Mouse (Mus musculus): Measurements from ENCODE around the gene Galnt6.
A peak's percentile ranks its signal among the peaks of the same experiment; 100 is the strongest.

Gene Galnt6

DNA sequence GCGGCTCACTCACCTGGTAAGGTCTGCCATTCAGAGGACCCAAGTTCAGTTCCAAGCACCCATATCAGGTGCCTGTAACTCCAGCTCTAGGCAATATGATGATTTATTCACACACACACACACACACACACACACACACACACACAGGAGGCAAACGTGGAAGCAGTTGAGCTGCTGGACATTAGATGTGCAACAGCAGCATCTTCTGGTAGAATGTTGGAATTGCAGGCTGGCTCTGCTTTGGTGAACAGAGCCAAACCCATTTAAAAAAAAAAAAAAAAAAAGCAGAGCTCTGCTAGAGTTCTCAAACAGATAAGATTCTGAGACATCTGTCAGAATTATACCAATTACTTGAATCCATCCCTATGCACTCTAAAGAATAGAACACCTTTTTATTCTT is 46.1 kb downstream of the Galnt6 start:
- peak; percentile 87 for DNase-seq (ENCODE audit: low spot score)

DNA sequence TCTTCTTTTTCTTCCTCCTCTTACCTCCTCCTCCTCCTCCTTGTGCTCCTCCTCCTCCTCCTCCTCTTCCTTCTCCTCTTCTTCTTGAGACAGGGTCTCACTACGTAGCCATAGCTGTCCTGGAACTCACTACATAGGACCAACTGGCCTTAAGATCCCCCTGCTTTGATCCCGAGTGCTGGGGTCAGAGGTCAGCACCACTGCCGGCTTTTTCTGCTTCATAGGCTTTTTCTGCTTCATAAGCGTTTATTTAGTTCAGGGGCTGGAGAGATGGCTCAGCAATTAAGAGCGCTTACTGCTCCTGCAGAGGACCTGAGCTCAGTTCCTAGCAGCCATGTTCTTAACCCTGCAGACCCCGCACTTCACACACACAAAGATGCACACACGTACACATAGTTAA is 47.4 kb downstream of the Galnt6 start:
- DNase-seq (ENCODE audit: low spot score) = no peak

DNA sequence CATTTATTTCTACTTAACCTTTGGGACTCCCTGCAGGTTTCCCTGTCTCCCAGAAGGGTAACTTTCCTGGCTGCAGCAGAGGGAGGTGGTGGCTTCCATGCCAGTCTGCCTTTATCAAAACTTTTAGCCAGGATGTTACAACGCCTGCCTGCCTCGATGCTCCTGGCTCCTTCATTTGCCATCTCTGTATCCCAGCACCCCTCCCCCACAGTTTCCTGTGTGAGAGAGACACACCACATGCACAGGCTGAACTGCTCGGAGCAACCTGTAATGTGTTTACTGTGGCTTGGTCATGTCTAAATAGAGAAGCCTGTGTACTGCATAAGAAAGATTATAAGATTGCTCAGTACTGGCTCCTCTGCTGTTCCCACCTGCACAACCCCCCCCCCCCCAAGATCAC is 48.8 kb downstream of the Galnt6 start:
- no peak for DNase-seq (ENCODE audit: low spot score)

DNA sequence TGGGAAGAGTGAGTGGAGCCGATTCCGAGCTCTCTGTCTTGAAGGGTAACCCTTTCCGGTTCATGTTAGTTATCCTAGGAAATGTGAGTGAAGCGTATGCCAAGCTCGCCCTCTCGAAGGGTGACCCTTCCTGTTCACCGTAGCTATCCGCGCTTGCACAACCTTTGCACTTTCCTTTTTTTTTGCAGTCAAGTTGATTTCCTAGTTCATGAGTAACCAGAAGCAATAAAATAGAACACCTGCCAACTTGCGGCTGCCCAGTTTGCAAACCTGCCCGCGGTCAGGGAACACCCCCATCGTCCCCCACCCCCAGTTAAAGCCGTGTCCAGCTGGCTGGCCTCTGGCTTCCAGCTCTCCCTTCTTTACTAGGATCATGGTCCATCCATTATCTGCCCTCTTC is 50.2 kb downstream of the Galnt6 start:
- no peak for DNase-seq (ENCODE audit: low spot score)

GRCm38 (mm10) chr15:100678581-100678980 is 50.6 kb downstream of the Galnt6 start:
- DNase-seq (ENCODE audit: low spot score) = no peak

GRCm38 (mm10) chr15:100677675-100678074 is 51.5 kb downstream of the Galnt6 start:
- DNase-seq (ENCODE audit: low spot score) = no peak

DNA sequence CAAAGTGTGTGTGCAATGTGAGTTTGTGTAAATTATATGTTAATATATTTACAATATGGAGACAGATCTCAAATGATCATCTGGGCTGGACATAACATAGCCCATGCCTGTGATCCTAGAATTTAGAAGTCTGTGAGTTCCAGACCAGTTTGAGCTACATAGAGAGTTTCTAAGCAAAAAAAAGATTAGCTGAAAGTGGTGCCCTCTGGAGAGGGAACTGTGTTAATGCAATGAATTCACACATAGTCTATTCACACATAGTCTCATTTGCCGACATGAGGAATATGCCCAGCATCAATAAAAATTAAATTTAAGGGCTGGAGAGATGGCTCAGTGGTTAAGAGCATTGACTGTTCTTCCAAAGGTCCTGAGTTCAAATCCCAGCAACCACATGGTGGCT is 52.7 kb downstream of the Galnt6 start:
- DNase-seq (ENCODE audit: low spot score) = no peak

- no peak for DNase-seq (ENCODE audit: low spot score)
Measured at GRCm38 (mm10) chr15:100675486-100675885, 53.7 kb downstream of the Galnt6 start.

- DNase-seq (ENCODE audit: low spot score) = no peak
Measured at GRCm38 (mm10) chr15:100674566-100674965, 54.6 kb downstream of the Galnt6 start.

- DNase-seq (ENCODE audit: low spot score) = peak; percentile 37
Measured at GRCm38 (mm10) chr15:100673585-100674391, 55.4 kb downstream of the Galnt6 start.

- DNase-seq (ENCODE audit: low spot score) = no peak
Measured at GRCm38 (mm10) chr15:100670833-100671232, 58.3 kb downstream of the Galnt6 start.

- no peak for DNase-seq (ENCODE audit: low spot score)
Measured at GRCm38 (mm10) chr15:100670004-100670403, 59.2 kb downstream of the Galnt6 start.

- peak; percentile 62 for DNase-seq (ENCODE audit: low spot score)
Measured at GRCm38 (mm10) chr15:100669337-100669736, 59.8 kb downstream of the Galnt6 start, which contains the start of gene Bin2. Gene Bin2 (minus strand): TSS chr15:100669553.

GRCm38 (mm10) chr15:100667871-100668545 is 61.2 kb downstream of the Galnt6 start:
- no peak for DNase-seq (ENCODE audit: low spot score)

DNA sequence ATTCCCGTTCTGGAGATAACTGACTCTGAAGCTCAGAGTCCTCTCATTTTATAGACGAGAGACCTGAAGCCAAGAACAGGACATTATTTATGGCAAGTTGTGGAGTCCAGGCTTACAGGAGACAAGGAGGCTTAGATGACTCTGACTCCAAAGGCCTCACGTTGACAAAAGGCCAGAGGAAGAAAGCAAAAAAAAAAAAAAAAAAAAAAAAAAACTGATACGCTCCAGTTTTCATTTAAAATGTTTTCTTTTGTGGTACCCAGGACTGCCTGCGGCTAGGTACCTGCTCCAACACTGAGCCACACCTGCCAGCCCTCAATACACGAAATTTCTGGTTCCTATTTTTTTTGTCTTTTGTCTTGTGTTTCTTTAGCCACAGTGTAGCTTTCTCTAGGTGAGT is 61.8 kb downstream of the Galnt6 start:
- no peak for DNase-seq (ENCODE audit: low spot score)

GRCm38 (mm10) chr15:100666851-100667250 is 62.3 kb downstream of the Galnt6 start:
- DNase-seq (ENCODE audit: low spot score) = no peak

- DNase-seq (ENCODE audit: low spot score) = no peak
Measured at GRCm38 (mm10) chr15:100666219-100666696, 62.9 kb downstream of the Galnt6 start.

- DNase-seq (ENCODE audit: low spot score) = no peak
Measured at GRCm38 (mm10) chr15:100665411-100666218, 63.6 kb downstream of the Galnt6 start.

DNA sequence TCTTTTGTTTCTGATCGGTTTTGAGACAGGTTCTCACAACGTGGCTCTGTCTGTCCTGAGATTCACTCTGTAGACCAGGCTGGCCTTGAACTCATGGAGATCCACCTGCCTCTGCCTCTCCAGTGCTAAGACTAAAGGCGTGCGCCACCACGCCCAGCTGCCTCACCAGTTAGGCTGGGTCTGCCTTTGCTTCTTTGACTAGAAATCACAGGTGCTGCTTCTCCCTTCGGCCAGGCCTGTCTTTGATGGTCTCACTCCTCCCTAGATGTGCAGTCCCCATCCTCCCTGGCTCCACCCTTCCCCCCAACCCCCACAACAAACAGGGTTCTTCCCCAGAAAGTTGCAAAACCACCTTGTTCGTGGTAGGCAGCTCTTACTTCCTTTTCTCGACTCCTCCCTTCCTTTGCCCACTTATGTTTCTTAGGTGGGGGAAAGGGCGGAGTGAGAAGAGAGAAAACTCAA is 64.3 kb downstream of the Galnt6 start:
- DNase-seq (ENCODE audit: low spot score) = no peak

- no peak for DNase-seq (ENCODE audit: low spot score)
Measured at GRCm38 (mm10) chr15:100660805-100661204, 68.4 kb downstream of the Galnt6 start.

DNA sequence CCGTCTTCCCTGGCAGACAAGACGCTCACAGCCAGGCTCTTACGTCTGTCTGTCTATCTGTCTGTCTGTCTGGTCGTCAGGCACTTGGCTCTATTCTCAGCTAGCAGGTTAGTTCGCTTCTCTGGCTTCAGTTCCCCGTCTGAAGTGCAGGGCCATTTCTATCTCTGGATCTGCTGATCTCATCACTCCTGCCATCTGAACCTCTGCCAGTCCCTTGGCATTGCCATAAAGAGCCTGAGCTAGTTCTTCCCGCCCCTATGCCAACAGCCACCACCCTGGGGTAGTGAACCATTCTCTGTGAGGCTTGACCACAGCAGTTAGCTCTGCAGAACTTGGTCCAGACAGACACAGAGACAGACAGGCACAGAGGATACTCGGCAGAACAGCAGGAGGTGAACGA is 68.9 kb downstream of the Galnt6 start:
- DNase-seq (ENCODE audit: low spot score) = peak; percentile 59

DNA sequence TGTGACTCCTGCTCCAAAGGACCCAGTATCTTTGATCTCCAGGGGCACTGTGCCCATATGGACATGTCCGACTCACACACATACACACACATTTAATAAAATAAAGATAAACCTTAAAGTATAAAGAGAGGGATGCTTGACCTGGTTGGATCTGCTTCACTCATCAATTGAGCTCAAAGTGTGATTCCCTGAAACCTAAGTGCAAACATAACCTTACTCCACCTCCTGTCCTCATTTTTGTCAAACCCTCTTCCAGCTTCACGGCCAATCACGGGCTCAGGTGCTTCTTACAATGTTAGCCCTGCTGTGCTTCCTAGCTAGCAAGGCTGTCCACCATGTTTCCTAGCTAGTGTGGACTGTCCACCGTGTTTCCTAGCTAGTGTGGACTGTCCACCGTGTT is 74.0 kb downstream of the Galnt6 start:
- no peak for DNase-seq (ENCODE audit: low spot score)
